Mouse (Mus musculus) heart, adult 8-10 months (tissue): Measurements from ENCODE around the gene Olfr76. TPM values are rescaled to one million over a fixed set of nuclear protein-coding genes. Genes with fewer than 3 reads are reported as not detected.
"Not testable (repeated sequence)": the region's sequence is repeated elsewhere in the genome, so short reads cannot be mapped to it uniquely, and the experiment has no call there.

Source experiments
- DNase-seq: peaks from one replicate; pipeline ENCODE4 v3.0.0; 2022; ENCODE audit warnings: low spot score
- total RNA-seq, 4 experiments: library from RNA; stranded (reverse); gene quantifications; 2 replicates each; pipeline ENCODE4 v1.2.4; 2022

Gene Olfr76
- total RNA-seq = not detected

- DNase-seq = no peak
These were observed at the start of gene Olfr76 for GRCm38 (mm10) chr19:12123103-12123502. TSS of gene Olfr76 (minus strand) at chr19:12123203.

GRCm38 (mm10) chr19:12170062-12170599 lies 47.1 kb upstream of the Olfr76 start, which contains the start of gene Olfr1555-ps1:
TSS of gene Olfr1555-ps1 (minus strand) at chr19:12170112.
- DNase-seq = not testable (repeated sequence)

- DNase-seq = no peak
These were observed 22.4 kb upstream of the Olfr76 start for GRCm38 (mm10) chr19:12145452-12145851.

- DNase-seq = no peak
These were observed 20.4 kb upstream of the Olfr76 start for GRCm38 (mm10) chr19:12143356-12143755.

- DNase-seq = no peak
These were observed 11.3 kb upstream of the Olfr76 start for GRCm38 (mm10) chr19:12134289-12134688.

GRCm38 (mm10) chr19:12116464-12116863 lies 6.5 kb downstream of the Olfr76 start:
- no peak for DNase-seq

- DNase-seq = no peak
These were observed 7.2 kb downstream of the Olfr76 start, which contains the start of gene Olfr1428 for GRCm38 (mm10) chr19:12115797-12116196. TSS of gene Olfr1428 (minus strand) at chr19:12115897.

- no peak for DNase-seq
These were observed 9.2 kb downstream of the Olfr76 start for GRCm38 (mm10) chr19:12113807-12114206.

GRCm38 (mm10) chr19:12104541-12104940 lies 18.5 kb downstream of the Olfr76 start:
- no peak for DNase-seq

- no peak for DNase-seq
These were observed 19.8 kb downstream of the Olfr76 start, which contains the start of gene Olfr1427 for GRCm38 (mm10) chr19:12103234-12103633. TSS of gene Olfr1427 (minus strand) at chr19:12103334.

- no peak for DNase-seq
These were observed 31.1 kb downstream of the Olfr76 start, which contains the start of gene Olfr1426 for GRCm38 (mm10) chr19:12091913-12092312. TSS of gene Olfr1426 (minus strand) at chr19:12092013.

- not testable (repeated sequence) for DNase-seq
These were observed 45.4 kb downstream of the Olfr76 start, which contains the start of gene Olfr1425 for GRCm38 (mm10) chr19:12077631-12078030. TSS of gene Olfr1425 (minus strand) at chr19:12077731.

GRCm38 (mm10) chr19:12069546-12069945 lies 53.5 kb downstream of the Olfr76 start:
- not testable (repeated sequence) for DNase-seq

Other genes with a start within 250 kb of the Olfr76 start
- gene Olfr1419, start 248.1 kb downstream of the Olfr76 start, total RNA-seq = not detected
- not detected for gene Olfr1420, start 236.6 kb downstream of the Olfr76 start, total RNA-seq
- gene Patl1, start 210.8 kb downstream of the Olfr76 start, total RNA-seq = 10 to 100 TPM; 27.2 to 29.2 (median 28.2) TPM
- gene Osbp, start 157.3 kb downstream of the Olfr76 start, total RNA-seq = 100 to 1,000 TPM in 1 of 4 experiments, 10 to 100 TPM in 3; 90.7 to 106 (median 95.9) TPM
- gene Olfr1423, start 81.9 kb downstream of the Olfr76 start, total RNA-seq = not detected
- gene Olfr1424, start 60.5 kb downstream of the Olfr76 start, total RNA-seq = not detected
- not detected for gene Olfr1425, start 45.5 kb downstream of the Olfr76 start, total RNA-seq
- gene Olfr1426, start 31.2 kb downstream of the Olfr76 start, total RNA-seq = not detected
- not detected for gene Olfr1427, start 19.9 kb downstream of the Olfr76 start, total RNA-seq
- gene Olfr1428, start 7.3 kb downstream of the Olfr76 start, total RNA-seq = not detected
- not detected for gene Olfr1555-ps1, start 46.9 kb upstream of the Olfr76 start, total RNA-seq
- gene Olfr1431, start 77.4 kb upstream of the Olfr76 start, total RNA-seq = not detected
- not detected for gene Olfr1432, start 109.4 kb upstream of the Olfr76 start, total RNA-seq
- gene Olfr262, start 118.5 kb upstream of the Olfr76 start, total RNA-seq = not detected
- not detected for gene Olfr235, start 137.8 kb upstream of the Olfr76 start, total RNA-seq
- gene Olfr1434, start 156.7 kb upstream of the Olfr76 start, total RNA-seq = not detected
- gene Olfr1436, start 175.9 kb upstream of the Olfr76 start, total RNA-seq = not detected
- gene Olfr1437, start 201.9 kb upstream of the Olfr76 start, total RNA-seq = not detected
- not detected for gene Olfr1438-ps1, start 212.7 kb upstream of the Olfr76 start, total RNA-seq